Mouse (Mus musculus) CH12.LX (cell line): Measurements from ENCODE around the gene Larp4b. TPM values are rescaled to one million over a fixed set of nuclear protein-coding genes. Genes with fewer than 3 reads are reported as not detected.

Experiments
- DNase-seq: peaks from one replicate; pipeline ENCODE4 v3.0.0-alpha.2; 2013; ENCODE audit errors: extremely low read depth
- H3K27ac ChIP-seq: 2 replicates; pipeline ENCODE4 v1.5.1; 2012; ENCODE audit warnings: low read depth, mild to moderate bottlenecking, control low read depth, moderate library complexity; ENCODE audit not compliant: insufficient read depth
- H3K27me3 ChIP-seq: replicated peaks from 2 replicates; pipeline ENCODE3; 2012; ENCODE audit warnings: inconsistent platforms
- H3K36me3 ChIP-seq, 2 experiments: replicated peaks in 1 of 2; 2 replicates each; pipeline versions ENCODE3 to v1.6.1; 2012; ENCODE audit warnings: inconsistent platforms in 1 of 2, low read length in 1 of 2, mild to moderate bottlenecking in 1 of 2, mixed read lengths in 1 of 2, moderate library complexity in 1 of 2; ENCODE audit not compliant: control insufficient read depth in 1 of 2, insufficient read depth in 1 of 2
- H3K4me1 ChIP-seq, 2 experiments: 2 replicates each; pipeline ENCODE4 v1.6.1; 2012; ENCODE audit warnings: inconsistent platforms in 1 of 2, moderate library complexity in 1 of 2; ENCODE audit not compliant: insufficient read depth in 2 of 2, control insufficient read depth in 1 of 2
- H3K4me2 ChIP-seq: 2 replicates; pipeline ENCODE4 v1.6.1; 2012; ENCODE audit warnings: low read depth, mild to moderate bottlenecking, control low read depth; ENCODE audit not compliant: poor library complexity, insufficient read depth, severe bottlenecking
- H3K4me3 ChIP-seq, 3 experiments: fragments of 150-350 bp in 1 of 3; sonication (generic) in 1 of 3; replicated peaks in 1 of 3; 2 replicates each; pipeline versions ENCODE3 to v1.5.1; 2011 to 2012; ENCODE audit warnings: low read depth in 2 of 3, low read length in 2 of 3, mild to moderate bottlenecking in 2 of 3, moderate library complexity in 2 of 3, control low read depth in 1 of 3, improper control_type of control experiment in 1 of 3, inconsistent platforms in 1 of 3, mixed read lengths in 1 of 3; ENCODE audit not compliant: poor library complexity in 1 of 3
- H3K79me2 ChIP-seq: replicated peaks from 2 replicates; pipeline ENCODE4 v1.6.1; 2012; ENCODE audit warnings: mild to moderate bottlenecking, moderate library complexity; ENCODE audit not compliant: control insufficient read depth, poor library complexity, insufficient read depth, severe bottlenecking; ENCODE audit errors: extremely low read depth
- H3K9ac ChIP-seq: 2 replicates; pipeline ENCODE4 v1.6.1; 2012; ENCODE audit warnings: low read depth, mild to moderate bottlenecking, control low read depth, moderate library complexity; ENCODE audit not compliant: insufficient read depth
- H3K9me3 ChIP-seq: replicated peaks from 2 replicates; pipeline ENCODE3; 2012; ENCODE audit warnings: low read length, inconsistent platforms, mixed read lengths
- BHLHE40 ChIP-seq: IDR thresholded peaks from 2 replicates; pipeline ENCODE4 v1.6.1; 2011; ENCODE audit warnings: mild to moderate bottlenecking, low read depth, low read length, improper control_type of control experiment
- CTCF ChIP-seq, 2 experiments: IDR thresholded peaks in 1 of 2; conservative IDR thresholded peaks in 1 of 2; 2 replicates each; pipeline ENCODE4 v1.5.1; 2011 to 2012; ENCODE audit warnings: low read depth in 2 of 2, low read length in 2 of 2, improper control_type of control experiment in 1 of 2, inconsistent platforms in 1 of 2, mild to moderate bottlenecking in 1 of 2, moderate library complexity in 1 of 2
- E2F4 ChIP-seq: IDR thresholded peaks from 2 replicates; pipeline ENCODE4 v1.6.1; 2011; ENCODE audit warnings: low read depth, low read length, improper control_type of control experiment; ENCODE audit not compliant: insufficient replicate concordance
- ELF1 ChIP-seq: IDR thresholded peaks from 2 replicates; pipeline ENCODE4 v1.6.1; 2014; ENCODE audit warnings: low read depth, mild to moderate bottlenecking, inconsistent platforms, low read length, improper control_type of control experiment
- IRF4 ChIP-seq: IDR thresholded peaks from 2 replicates; pipeline ENCODE4 v1.6.1; 2014; ENCODE audit warnings: low read depth, mild to moderate bottlenecking, inconsistent platforms, low read length, improper control_type of control experiment
- JUND ChIP-seq: conservative IDR thresholded peaks from 2 replicates; pipeline ENCODE4 v1.6.1; 2011; ENCODE audit warnings: low read depth, low read length, improper control_type of control experiment
- MAFK ChIP-seq: IDR thresholded peaks from 2 replicates; pipeline ENCODE4 v1.6.1; 2011; ENCODE audit warnings: low read length, improper control_type of control experiment; ENCODE audit not compliant: insufficient replicate concordance
- MAZ ChIP-seq: IDR thresholded peaks from 2 replicates; pipeline ENCODE4 v1.6.1; 2012; ENCODE audit warnings: low read depth, mild to moderate bottlenecking, inconsistent platforms, low read length, improper control_type of control experiment, moderate library complexity
- MXI1 ChIP-seq: IDR thresholded peaks from 2 replicates; pipeline ENCODE4 v1.6.1; 2011; ENCODE audit warnings: mild to moderate bottlenecking, low read depth, low read length, improper control_type of control experiment
- MYC ChIP-seq: IDR thresholded peaks from 2 replicates; pipeline ENCODE4 v1.6.1; 2011; ENCODE audit warnings: low read depth, mild to moderate bottlenecking, improper control_type of control experiment, low read length
- NELFE ChIP-seq: IDR thresholded peaks from 2 replicates; pipeline ENCODE4 v1.6.1; 2011; ENCODE audit warnings: low read depth, low read length, improper control_type of control experiment
- NRF1 ChIP-seq: IDR thresholded peaks from 2 replicates; pipeline ENCODE4 v1.6.1; 2014; ENCODE audit warnings: low read depth, mild to moderate bottlenecking, inconsistent platforms, low read length, improper control_type of control experiment, moderate library complexity
- POLR2A ChIP-seq: IDR thresholded peaks from 2 replicates; pipeline ENCODE4 v1.6.1; 2011; ENCODE audit warnings: low read depth, mild to moderate bottlenecking, improper control_type of control experiment, low read length
- POLR2AphosphoS2 ChIP-seq: IDR thresholded peaks from 2 replicates; pipeline ENCODE4 v1.6.1; 2011; ENCODE audit warnings: low read depth, low read length, improper control_type of control experiment
- TBP ChIP-seq: conservative IDR thresholded peaks from 2 replicates; pipeline ENCODE4 v1.6.1; 2011; ENCODE audit warnings: low read depth, low read length, improper control_type of control experiment
- TCF12 ChIP-seq: IDR thresholded peaks from 2 replicates; pipeline ENCODE4 v1.6.1; 2014; ENCODE audit warnings: low read depth, mild to moderate bottlenecking, inconsistent platforms, low read length, improper control_type of control experiment
- UBTF ChIP-seq: IDR thresholded peaks from 2 replicates; pipeline ENCODE4 v1.6.1; 2012; ENCODE audit warnings: low read depth, mild to moderate bottlenecking, inconsistent platforms, low read length, improper control_type of control experiment, moderate library complexity
- ZC3H11A ChIP-seq: IDR thresholded peaks from 2 replicates; pipeline ENCODE4 v1.6.1; 2012; ENCODE audit warnings: low read depth, mild to moderate bottlenecking, inconsistent platforms, low read length, improper control_type of control experiment
- ZNF384 ChIP-seq: IDR thresholded peaks from 2 replicates; pipeline ENCODE4 v1.6.1; 2012; ENCODE audit warnings: low read depth, low read length, improper control_type of control experiment, inconsistent platforms
- dilution Hi-C: fragments of 300-500 bp; cut with MboI; formaldehyde crosslinking; loops from 2 replicates; pipeline ENCODE4 v1.14.3; 2020; ENCODE audit warnings: low sequenced_read_pairs; ENCODE audit not compliant: extremely low pct_unique_long_range_greater_than_20kb, extremely low pct_ligation_motif_present
- in situ Hi-C: fragments of 300-500 bp; cut with MboI; formaldehyde crosslinking; loops from 3 replicates; pipeline ENCODE4 v1.14.3; 2019; ENCODE audit warnings: low sequenced_read_pairs, low pct_ligation_motif_present, low pct_unique_long_range_greater_than_20kb, mixed read lengths
- polyA plus RNA-seq: library from polyadenylated mRNA; unstranded; fragments of >175 nt; gene quantifications from 2 replicates; pipeline ENCODE4 v1.2.1, GENCODE M21; 2012; ENCODE audit warnings: low read depth; ENCODE audit not compliant: insufficient read length
- total RNA-seq, 2 experiments: library from RNA; depleted of rRNA; stranded (reverse); fragments of 300-350 nt in 1 of 2; fragments of >200 nt in 1 of 2; gene quantifications; 2 replicates each; pipeline ENCODE4 v1.2.3; 2012 to 2014

Gene Larp4b
- total and polyA plus RNA-seq, 3 experiments, result 57.9 to 63.3 (median 58.3) TPM

DNA sequence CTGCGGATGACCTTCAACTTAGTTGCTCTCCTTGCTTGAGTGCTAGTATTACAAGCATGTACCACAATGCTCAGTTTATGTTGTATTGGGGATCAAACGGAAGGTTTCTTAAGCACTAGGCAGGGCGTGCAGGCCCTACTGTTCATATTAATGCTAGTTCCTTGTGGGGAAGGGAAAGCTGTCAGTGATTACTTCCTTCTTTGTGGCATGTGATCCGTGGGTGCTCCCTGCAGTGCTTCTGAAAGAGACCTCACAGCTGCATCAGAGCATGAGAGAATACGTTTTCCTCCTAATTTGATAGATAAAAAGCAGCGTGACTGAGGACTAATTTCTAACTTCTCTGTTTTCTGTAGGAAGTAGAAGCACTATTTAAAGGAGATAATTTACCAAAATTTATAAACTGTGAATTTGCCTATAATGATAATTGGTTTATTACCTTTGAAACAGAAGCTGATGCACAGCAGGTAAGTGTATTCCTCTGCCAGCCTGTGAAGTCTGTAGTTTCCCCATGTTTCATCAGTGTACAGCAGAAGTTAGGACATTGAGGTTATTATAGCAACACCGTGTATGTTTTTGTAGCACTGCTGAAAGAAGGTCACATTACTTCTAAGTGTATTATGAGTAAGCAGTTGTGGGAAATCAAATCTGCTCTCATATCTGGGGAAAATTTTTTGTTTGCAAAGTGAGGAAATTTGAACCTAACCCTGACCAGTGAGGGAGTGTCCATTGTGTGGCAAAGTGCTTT is 56.0 kb downstream of the Larp4b start:
- dilution Hi-C loops, result no loop called here
- peak overlapping the region; percentile 36; the same call in 1 of the 2 replicates for H3K27ac ChIP-seq
- no peak overlapping the region for H3K4me2 ChIP-seq
- no peaks in the 10 kb centered on the region for H3K27me3 ChIP-seq
- DNase-seq, result peak; percentile 70
- H3K9ac ChIP-seq, result no peak overlapping the region
- no peaks in the 10 kb centered on the region for H3K9me3 ChIP-seq
- no peak overlapping the region for H3K4me3 ChIP-seq
- H3K36me3 ChIP-seq, result peaks cover 53 to 77% of the 10 kb centered on the region in 2 experiments
- TF ChIP-seq MYC (no peak), E2F4 (no peak), TCF12 (no peak), MXI1 (no peak)
- TF ChIP-seq, all 38 proteins: peak for 0
- in situ Hi-C loops, result no loop called here
- 0 out of 2 replicates have a peak, but pooled peaks cover 3% of the 10 kb centered on the region for H3K79me2 ChIP-seq
- peaks cover 0 to 38% of the 10 kb centered on the region in 2 experiments; a peak in 2 of 4 replicates for H3K4me1 ChIP-seq

DNA sequence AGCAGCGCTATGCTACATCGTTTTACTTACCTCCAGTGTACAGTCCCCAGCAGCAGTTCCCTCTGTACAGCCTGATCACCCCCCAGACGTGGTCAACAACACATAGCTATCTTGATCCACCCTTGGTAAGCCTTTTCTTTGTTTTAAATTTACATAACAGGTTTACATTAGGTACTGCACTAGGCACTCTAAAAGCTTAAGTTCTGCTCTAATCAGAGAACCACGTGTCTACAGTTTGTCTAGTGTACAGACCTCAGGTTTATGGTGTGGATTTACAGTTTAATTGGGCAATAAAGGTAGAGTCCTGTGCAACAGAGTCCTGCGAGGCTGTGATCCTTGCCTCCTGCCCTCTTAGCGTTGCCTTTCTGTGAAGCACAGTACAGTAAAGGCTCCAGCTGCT is 57.4 kb downstream of the Larp4b start:
- Histone ChIP-seq H3K27ac (no peak overlapping the region), H3K4me1 (peaks cover 0 to 38% of the 10 kb centered on the region in 2 experiments; a peak in 2 of 4 replicates), H3K9ac (no peak overlapping the region), H3K9me3 (no peaks in the 10 kb centered on the region), H3K4me3 (no peak overlapping the region), H3K27me3 (no peaks in the 10 kb centered on the region), H3K36me3 (peaks cover 53 to 77% of the 10 kb centered on the region in 2 experiments), H3K4me2 (no peak overlapping the region), H3K79me2 (no peaks in the 10 kb centered on the region)
- TF ChIP-seq ELF1, result no peak
- no peak for TF ChIP-seq MXI1
- TF ChIP-seq JUND, result no peak
- TF ChIP-seq POLR2AphosphoS2, result no peak
- TF ChIP-seq POLR2A, result no peak
- no peak for TF ChIP-seq MAZ
- no peak for TF ChIP-seq MAFK
- no peak for TF ChIP-seq TBP
- no peak for TF ChIP-seq BHLHE40
- no peak for TF ChIP-seq ZNF384
- TF ChIP-seq NRF1, result no peak
- TF ChIP-seq NELFE, result no peak
- TF ChIP-seq UBTF, result no peak
- no peak for TF ChIP-seq E2F4
- TF ChIP-seq ZC3H11A, result no peak
- TF ChIP-seq IRF4, result no peak
- no peak for TF ChIP-seq TCF12
- no peak for TF ChIP-seq CTCF (conservative IDR thresholded peaks at IDR 0.05 in 1 of 2, IDR thresholded peaks at IDR 0.05 in 1 of 2; ENCODE audit: low read depth in 2 of 2, low read length in 2 of 2)
- in situ Hi-C loops, result no loop called here
- dilution Hi-C loops, result no loop called here
- DNase-seq, result no peak
